In genomic region chr14:67626181-67626580, GRCm38 (mm10) we compare ENCODE assay signal across 12 mouse cellular contexts.
"Had no signal": no experiment of that assay in that cellular context is flagged by ENCODE, and none has a peak within 500 bp of the region (broad histone marks: within the 10 kb centered on the region; RNA-seq: fewer than 3 reads in every experiment).

No protein-coding gene starts in this region.

- DNase-seq: gastrocnemius, postnatal 14 days; gastrocnemius, postnatal 36 days; heart, adult 2 months; heart, postnatal 14 days; heart, postnatal 36 days; kidney, adult 11 months; kidney, adult 8-10 months; kidney, postnatal 14 days; kidney, postnatal 36 days; layer of hippocampus, adult 9-11 months; layer of hippocampus, postnatal 36 days; left cerebral cortex, postnatal 4 days had no signal
